Mouse (Mus musculus) heart, postnatal 0 days (tissue): ENCODE measurements at regions not wholly inside any gene's neighbourhood (a gene's known extent, or its start where the extent isn't known, plus 50 kb on each side); places are given as distances from the start of the nearest gene placed in this dataset.

Experiments
- ATAC-seq: fragments of 200-750 bp; cut with Nextera tagmentation; 2 replicates; pipeline ENCODE4 v1.8.0; 2017; ENCODE audit warnings: low read depth, moderate number of reproducible peaks, moderate library complexity; ENCODE audit not compliant: insufficient read depth
- DNase-seq: peaks from one replicate; pipeline ENCODE4 v3.0.0-alpha.2; 2016; ENCODE audit warnings: low spot score
- H3K27ac ChIP-seq: fragments of 300-500 bp; sonication (generic); 2 replicates; pipeline ENCODE4 v1.5.1; 2014; ENCODE audit warnings: low read depth, mild to moderate bottlenecking
- H3K27me3 ChIP-seq: fragments of 300-500 bp; sonication (generic); 2 replicates; pipeline ENCODE4 v1.6.1; 2014; ENCODE audit warnings: low read length, mixed read lengths; ENCODE audit not compliant: control insufficient read depth, insufficient read depth
- H3K36me3 ChIP-seq: fragments of 300-500 bp; sonication (generic); replicated peaks from 2 replicates; pipeline ENCODE4 v1.6.1; 2014; ENCODE audit warnings: low read length, mixed read lengths; ENCODE audit not compliant: control insufficient read depth, insufficient read depth
- H3K4me1 ChIP-seq: fragments of 300-500 bp; sonication (generic); 2 replicates; pipeline ENCODE4 v1.6.1; 2014; ENCODE audit warnings: antibody characterized with exemption; ENCODE audit not compliant: control insufficient read depth, insufficient read depth
- H3K4me2 ChIP-seq: fragments of 300-500 bp; sonication (generic); 2 replicates; pipeline ENCODE4 v1.6.1; 2014; ENCODE audit warnings: low read depth, mild to moderate bottlenecking, low read length, moderate library complexity
- H3K4me3 ChIP-seq: fragments of 300-500 bp; sonication (generic); 2 replicates; pipeline ENCODE4 v1.5.1; 2014; ENCODE audit warnings: low read depth, low read length
- H3K9ac ChIP-seq: fragments of 300-500 bp; sonication (generic); replicated peaks from 2 replicates; pipeline ENCODE4 v1.6.1; 2014; ENCODE audit warnings: low read depth, low read length, mixed read lengths
- H3K9me3 ChIP-seq: fragments of 300-500 bp; sonication (generic); replicated peaks from 2 replicates; pipeline ENCODE4 v1.6.1; 2016; ENCODE audit warnings: low read length; ENCODE audit not compliant: control insufficient read depth
- CTCF ChIP-seq: IDR thresholded peaks from 2 replicates; pipeline ENCODE4 v1.5.1; 2016; ENCODE audit warnings: antibody characterized with exemption, control low read depth, low read depth
- EP300 ChIP-seq: IDR thresholded peaks from 2 replicates; pipeline ENCODE4 v1.6.1; 2016; ENCODE audit warnings: antibody characterized with exemption, low read depth
- WGBS: fragments of 180-500 bp; shearing (Covaris S2); extraction: QIAGEN DNeasy Blood & Tissue Kit; methylation state at CpG from one replicate; pipeline ENCODE4 v1.1.7; 2014; 5-methylcytosine and 5-hydroxymethylcytosine counted together

DNA sequence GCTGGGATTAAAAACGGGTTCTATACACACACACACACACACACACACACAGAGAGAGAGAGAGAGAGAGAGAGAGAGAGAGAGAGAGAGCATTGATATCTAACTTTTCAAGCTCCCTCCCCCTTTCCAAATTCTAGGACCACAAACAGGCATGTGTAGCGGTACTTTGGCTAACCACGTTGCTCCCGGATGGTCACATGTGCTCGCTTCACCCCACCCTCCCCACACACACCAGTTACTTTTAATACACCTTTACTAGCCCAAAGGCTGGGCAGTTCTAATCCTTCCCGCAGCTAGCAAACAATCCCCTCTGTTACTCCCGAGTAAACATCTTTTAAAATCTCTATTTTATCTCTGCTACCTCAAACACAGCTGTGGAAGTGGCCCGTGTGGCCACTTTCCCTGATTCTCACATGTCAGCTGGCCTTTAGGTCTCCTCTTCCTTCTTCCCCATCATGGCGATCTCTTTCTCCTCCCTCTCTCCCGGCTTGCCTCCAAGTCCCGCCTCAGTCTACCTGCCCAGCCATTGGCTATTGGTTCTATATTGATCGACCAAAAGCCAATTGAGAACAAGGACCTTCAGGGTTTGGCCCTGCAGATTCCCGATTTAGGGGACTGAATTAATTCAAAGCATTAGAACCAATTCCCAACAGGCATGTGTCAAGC lies 62.7 kb upstream of the Jade1 start:
- WGBS, result 89% methylated on average over 13 of the region's 13 CpGs
- Histone ChIP-seq H3K4me3 (no peak overlapping the region), H3K9me3 (no peaks in the 10 kb centered on the region), H3K27me3 (no peaks in the 10 kb centered on the region), H3K36me3 (no peaks in the 10 kb centered on the region), H3K27ac (no peak overlapping the region), H3K9ac (no peak overlapping the region), H3K4me1 (peaks cover 10% of the 10 kb centered on the region; the same call in 1 of the 2 replicates), H3K4me2 (no peak overlapping the region)
- TF ChIP-seq EP300 (no peak), CTCF (no peak)
- ATAC-seq (no peak), DNase-seq (no peak)

DNA sequence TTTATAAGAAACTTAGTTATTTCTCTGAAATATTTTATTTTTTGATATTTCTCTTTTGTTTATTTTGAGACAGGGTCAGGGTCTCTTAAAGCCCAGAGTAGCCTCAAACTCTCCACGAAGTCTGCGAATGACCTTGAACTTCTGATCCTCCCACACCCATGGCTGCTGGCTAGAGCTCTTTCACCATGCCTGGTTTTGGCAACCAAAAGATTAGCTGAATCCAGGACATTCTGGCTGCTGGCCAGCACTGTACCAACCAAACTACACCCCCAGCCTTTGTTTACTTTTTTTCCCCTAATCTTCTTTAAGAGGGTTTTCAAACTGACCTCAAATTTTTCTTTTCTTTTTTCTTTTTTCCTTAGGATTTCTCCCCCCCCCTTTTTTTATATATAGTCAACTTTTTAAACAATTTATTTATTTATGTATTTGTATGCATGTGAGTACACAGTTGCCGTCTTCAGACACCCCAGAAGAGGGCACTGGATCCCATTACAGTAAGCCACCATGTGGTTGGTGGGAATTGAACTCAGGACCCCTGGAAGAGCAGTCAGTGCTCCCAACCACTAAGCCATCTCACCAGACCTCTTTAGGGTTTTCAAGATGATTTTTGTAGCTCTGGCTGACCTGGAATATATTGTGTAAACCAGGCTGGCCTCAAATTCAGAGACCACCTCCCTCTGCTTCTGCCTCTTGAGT lies 63.4 kb upstream of the Jade1 start:
- ATAC-seq, result no peak

DNA sequence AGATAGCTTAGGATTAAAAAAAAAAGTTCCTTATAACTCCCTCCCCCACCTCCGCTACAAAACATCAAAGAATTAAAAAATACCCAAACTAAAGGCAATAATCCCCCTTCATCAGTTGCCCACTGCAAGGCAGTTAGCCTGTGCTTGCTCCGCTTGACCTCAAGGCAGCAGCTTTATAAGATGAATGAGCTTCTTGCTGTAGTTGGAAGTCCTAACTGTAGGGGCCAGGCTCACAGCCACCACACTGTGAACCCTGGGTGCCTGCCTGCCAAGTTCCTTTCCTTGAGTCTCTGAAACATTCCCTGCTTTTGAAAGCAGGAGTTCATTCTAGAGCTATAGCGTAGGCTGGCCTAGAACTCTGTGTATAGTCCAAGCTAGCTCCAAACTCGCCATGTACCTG lies 64.3 kb upstream of the Jade1 start:
- Histone ChIP-seq H3K4me2 (no peak overlapping the region), H3K27ac (no peak overlapping the region), H3K4me3 (no peak overlapping the region), H3K36me3 (no peaks in the 10 kb centered on the region), H3K9me3 (no peaks in the 10 kb centered on the region), H3K27me3 (no peaks in the 10 kb centered on the region), H3K9ac (no peak overlapping the region), H3K4me1 (peaks cover 10% of the 10 kb centered on the region; the same call in 1 of the 2 replicates)
- ATAC-seq, result no peak
- DNase-seq, result no peak
- 93% methylated on average over 4 of the region's 4 CpGs for WGBS
- no peak for TF ChIP-seq EP300
- no peak for TF ChIP-seq CTCF

More for the DNA sequence above, 63.4 kb upstream of the Jade1 start:
- H3K36me3 ChIP-seq, result no peaks in the 10 kb centered on the region
- no peak overlapping the region for H3K4me2 ChIP-seq
- H3K9ac ChIP-seq, result no peak overlapping the region
- no peaks in the 10 kb centered on the region for H3K9me3 ChIP-seq
- TF ChIP-seq CTCF, result no peak
- no peak for TF ChIP-seq EP300
- no peak for DNase-seq
- no peak overlapping the region for H3K4me3 ChIP-seq
- no peak overlapping the region for H3K27ac ChIP-seq
- no peaks in the 10 kb centered on the region for H3K27me3 ChIP-seq
- H3K4me1 ChIP-seq, result peaks cover 10% of the 10 kb centered on the region; the same call in 1 of the 2 replicates
- WGBS, result 70% methylated on average over 3 of the region's 3 CpGs

DNA sequence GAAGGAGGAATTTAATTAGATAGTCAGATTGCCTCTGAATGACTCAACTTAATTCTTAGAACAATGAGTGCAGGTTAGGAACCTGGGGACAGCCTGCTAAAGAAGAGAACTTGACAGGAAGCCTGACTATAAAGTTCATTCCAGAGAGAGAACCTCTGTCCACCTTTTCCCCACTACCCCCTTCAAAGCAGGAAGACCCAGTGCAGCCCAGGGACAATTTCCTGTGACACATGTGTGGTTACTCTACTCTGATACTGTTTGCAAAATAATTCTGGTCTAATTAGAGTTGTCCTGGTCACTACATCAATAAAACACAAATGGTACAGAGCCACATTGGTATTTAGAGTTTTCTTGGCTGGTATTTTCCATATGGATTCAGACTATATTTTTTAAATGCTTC lies 65.5 kb upstream of the Jade1 start:
- Histone ChIP-seq H3K9ac (no peak overlapping the region), H3K4me3 (no peak overlapping the region), H3K4me2 (no peak overlapping the region), H3K36me3 (no peaks in the 10 kb centered on the region), H3K9me3 (no peaks in the 10 kb centered on the region), H3K4me1 (peaks cover 10% of the 10 kb centered on the region; the same call in 1 of the 2 replicates), H3K27me3 (no peaks in the 10 kb centered on the region), H3K27ac (no peak overlapping the region)
- DNase-seq (no peak), ATAC-seq (no peak)
- TF ChIP-seq CTCF (no peak), EP300 (no peak)

DNA sequence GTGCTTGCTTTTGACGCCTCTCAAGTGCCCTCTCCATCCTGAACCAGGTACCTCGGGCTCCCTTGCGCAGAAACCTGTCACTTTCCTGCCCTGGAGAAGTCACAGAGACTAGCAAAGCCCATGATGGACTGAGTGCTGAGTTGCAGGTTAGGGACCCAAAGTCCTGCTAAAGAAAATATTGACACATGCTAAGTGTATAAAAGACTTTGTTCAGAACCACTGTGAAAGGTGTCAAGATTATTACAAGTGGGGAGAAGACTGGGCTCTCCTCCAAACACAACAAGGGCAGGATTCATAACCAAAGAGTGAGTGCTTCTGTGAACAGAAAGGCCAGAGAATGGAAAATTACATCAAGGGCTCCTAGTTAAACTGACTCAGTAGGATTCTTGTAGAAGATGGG lies 66.0 kb upstream of the Jade1 start:
- DNase-seq (no peak), ATAC-seq (no peak)
- TF ChIP-seq CTCF (no peak), EP300 (no peak)
- H3K27me3 ChIP-seq, result no peaks in the 10 kb centered on the region
- 15% methylated on average over 3 of the region's 3 CpGs for WGBS
- no peak overlapping the region for H3K9ac ChIP-seq
- no peaks in the 10 kb centered on the region for H3K36me3 ChIP-seq
- no peak overlapping the region for H3K27ac ChIP-seq
- H3K9me3 ChIP-seq, result no peaks in the 10 kb centered on the region
- H3K4me3 ChIP-seq, result no peak overlapping the region
- H3K4me2 ChIP-seq, result no peak overlapping the region
- peaks cover 10% of the 10 kb centered on the region; the same call in 1 of the 2 replicates for H3K4me1 ChIP-seq
